Mouse (Mus musculus): Measurements from ENCODE around the gene Rnf168. TPM values are rescaled to one million over a fixed set of nuclear protein-coding genes. Genes with fewer than 3 reads are reported as not detected.
"Not testable (repeated sequence)": the region's sequence is repeated elsewhere in the genome, so short reads cannot be mapped to it uniquely, and the experiment has no call there.

Rnf168 gene
- 10 to 100 TPM; 16.1 to 18.5 TPM for total RNA-seq (2021)

- DNase-seq: peak; percentile 94
- intact Hi-C loops (cut with DNase I): loop anchor here (2.0 to 5.0 kb wide), 3 partner anchors 29 to 185 kb away; partner anchors contain the start of gene Ubxn7
Measured at GRCm38 (mm10) chr16:32277308-32278256, at the start of gene Rnf168. Gene Rnf168 (plus strand): TSS chr16:32277459.

GRCm38 (mm10) chr16:32232050-32232449 is 45.2 kb upstream of the Rnf168 start:
- DNase-seq: peak; percentile 45 to 53
- intact Hi-C loops (cut with DNase I): not testable (repeated sequence)

GRCm38 (mm10) chr16:32237930-32238680 is 39.2 kb upstream of the Rnf168 start:
- intact Hi-C loops (cut with DNase I): no loop called here
- peak; percentile 37 to 51 for DNase-seq

DNA sequence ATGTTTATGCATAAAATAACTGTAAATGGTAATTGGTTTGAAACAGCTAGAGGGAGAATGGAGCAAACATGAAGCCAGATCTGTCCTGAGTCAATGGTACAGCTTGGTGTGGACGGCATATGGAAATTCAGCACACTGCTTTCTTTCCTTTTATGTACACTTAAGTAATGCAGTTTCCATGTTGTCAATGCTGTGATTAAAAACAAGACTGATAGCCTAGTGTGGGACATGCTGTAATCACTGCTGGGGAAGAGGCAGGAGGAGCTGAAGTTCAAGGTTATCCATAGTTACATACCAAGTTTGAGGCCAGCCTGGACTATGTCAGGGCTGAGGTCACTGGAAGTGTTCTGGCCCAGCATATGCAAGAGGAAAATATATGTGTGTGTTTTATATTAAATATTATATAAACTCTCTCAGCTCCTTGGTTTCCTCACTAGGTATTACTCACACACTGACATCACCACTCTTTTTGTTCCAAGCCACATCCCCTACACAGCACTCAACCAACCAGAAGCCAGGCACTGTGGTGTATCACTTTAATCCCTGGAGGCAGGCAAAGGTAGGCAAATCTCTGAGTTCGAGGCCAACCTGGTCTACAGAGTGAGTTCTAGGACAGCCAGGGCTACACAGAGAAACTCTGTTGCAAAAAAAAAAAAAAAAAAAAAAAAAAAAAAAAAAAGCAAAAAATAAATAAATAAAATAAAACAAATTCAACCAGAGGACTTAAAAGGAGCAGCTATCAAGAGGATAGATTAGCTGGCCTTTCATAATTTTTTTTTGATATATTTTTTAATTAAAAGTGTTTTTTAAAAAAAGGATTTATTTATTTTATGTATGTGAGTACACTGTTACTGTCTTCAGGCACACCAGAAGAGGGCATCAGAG is 37.6 kb upstream of the Rnf168 start:
- DNase-seq: no peak
- intact Hi-C loops (cut with DNase I): no loop called here

DNA sequence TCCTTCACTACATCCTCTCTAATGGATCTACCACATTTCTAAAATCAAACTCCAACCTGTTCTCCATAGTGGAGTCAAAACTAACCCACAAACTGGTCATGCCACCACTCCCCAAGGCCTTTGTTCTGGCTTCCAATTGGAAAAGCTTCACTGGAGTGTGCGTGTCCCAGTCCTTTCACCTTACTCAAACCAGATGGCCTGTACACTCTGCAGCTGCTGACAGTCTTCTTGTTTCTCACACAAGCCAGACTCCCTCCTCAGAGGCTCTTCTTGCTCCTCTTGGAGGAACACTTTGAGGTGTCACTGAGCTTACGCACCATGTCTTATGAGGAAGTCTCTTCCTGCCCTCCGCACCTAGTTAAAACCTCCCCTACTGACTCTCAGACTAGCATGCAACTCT is 33.4 kb upstream of the Rnf168 start:
- intact Hi-C loops (cut with DNase I): no loop called here
- no peak for DNase-seq

- DNase-seq: peak; percentile 55 to 60
- intact Hi-C loops (cut with DNase I): loop anchor here (5.0 kb wide), 1 partner anchor 299 kb away; the partner anchor contains the start of genes 0610012G03Rik and Ncbp2
Measured at GRCm38 (mm10) chr16:32246351-32246791, 30.9 kb upstream of the Rnf168 start.

GRCm38 (mm10) chr16:32246952-32247370 is 30.3 kb upstream of the Rnf168 start, which contains the start of the genes Fbxo45 and Wdr53:
Gene Fbxo45 (minus strand): TSS chr16:32247158.
Gene Wdr53 (plus strand): TSS chr16:32247227.
- DNase-seq: peak; percentile 98
- intact Hi-C loops (cut with DNase I): loop anchor here (5.0 kb wide), 1 partner anchor 300 kb away; the partner anchor contains the start of genes 0610012G03Rik and Ncbp2

DNA sequence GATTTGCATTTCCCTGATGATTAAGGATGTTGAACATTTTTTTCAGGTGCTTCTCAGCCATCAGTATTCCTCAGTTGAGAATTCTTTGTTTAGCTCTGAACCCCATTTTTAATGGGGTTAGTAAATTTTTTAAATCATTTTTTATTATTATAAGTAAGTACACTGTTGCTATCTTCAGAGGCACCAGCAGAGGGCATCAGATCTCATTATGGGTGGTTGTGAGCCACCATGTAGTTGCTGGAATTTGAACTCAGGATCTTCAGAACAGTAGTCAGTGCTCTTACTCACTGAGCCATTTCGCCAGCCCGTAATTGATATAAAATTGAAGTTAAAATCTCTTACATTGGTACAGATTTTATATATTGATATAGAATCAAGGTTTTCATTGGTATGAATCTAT is 13.0 kb upstream of the Rnf168 start:
- intact Hi-C loops (cut with DNase I): not testable (repeated sequence)
- DNase-seq: peak in 1 of 2 experiments; percentile 21

DNA sequence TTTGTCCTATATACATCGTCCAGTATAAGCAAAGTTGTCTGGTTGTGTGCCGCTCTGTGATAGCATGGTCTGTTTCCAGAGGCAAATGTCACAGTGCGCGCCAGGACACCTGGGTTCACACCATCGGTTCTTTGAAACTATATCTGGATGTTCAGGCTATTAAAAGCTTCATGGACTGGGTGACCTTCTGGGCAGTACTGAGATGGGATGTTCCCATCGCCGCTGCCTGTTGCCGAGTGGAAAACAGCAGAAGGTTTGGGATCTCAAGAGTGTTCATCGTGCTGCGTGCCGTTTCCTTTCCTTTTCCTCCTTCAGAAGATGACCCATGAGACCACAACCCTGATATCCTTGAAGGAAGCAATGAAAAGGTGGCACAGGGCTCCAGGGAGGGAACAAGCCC is 6.0 kb upstream of the Rnf168 start, which contains the start of gene Smco1:
TSS of gene Smco1 (plus strand) at position 178 of the 400 bp plus-strand sequence.
- intact Hi-C loops (cut with DNase I): no loop called here

GRCm38 (mm10) chr16:32273338-32273737 is 3.9 kb upstream of the Rnf168 start:
- intact Hi-C loops (cut with DNase I): no loop called here
- DNase-seq: peak in 1 of 2 experiments; percentile 13

More for the DNA sequence above, 6.0 kb upstream of the Rnf168 start, which contains the start of gene Smco1:
- peak; percentile 63 to 74 for DNase-seq

DNA sequence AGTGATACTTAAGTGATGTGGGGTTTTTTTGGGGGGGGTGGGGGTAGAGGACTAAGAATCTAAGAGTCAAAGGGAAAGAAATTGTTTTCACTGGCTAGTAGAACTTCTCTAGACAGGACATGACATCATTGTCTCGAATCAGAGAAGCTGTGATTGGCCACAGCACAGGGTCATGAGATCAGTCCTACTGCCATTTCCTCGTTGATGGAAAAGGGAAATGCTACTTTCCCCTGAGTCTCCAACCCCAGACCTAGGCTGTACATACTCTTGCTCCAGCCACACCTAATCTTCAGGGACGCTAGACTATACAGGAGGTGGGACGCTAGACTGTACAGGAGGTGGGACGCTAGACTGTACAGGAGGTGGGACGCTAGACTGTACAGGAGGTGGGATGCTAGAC is 2.2 kb upstream of the Rnf168 start:
- no peak for DNase-seq
- intact Hi-C loops (cut with DNase I): loop anchor here (5.0 kb wide), 1 partner anchor 187 kb away; no protein-coding TSS in a partner anchor

GRCm38 (mm10) chr16:32275830-32276229 is 1.4 kb upstream of the Rnf168 start:
- intact Hi-C loops (cut with DNase I): loop anchor here (2.0 to 5.0 kb wide), 2 partner anchors 27 to 186 kb away; no protein-coding TSS in a partner anchor
- DNase-seq: no peak

DNA sequence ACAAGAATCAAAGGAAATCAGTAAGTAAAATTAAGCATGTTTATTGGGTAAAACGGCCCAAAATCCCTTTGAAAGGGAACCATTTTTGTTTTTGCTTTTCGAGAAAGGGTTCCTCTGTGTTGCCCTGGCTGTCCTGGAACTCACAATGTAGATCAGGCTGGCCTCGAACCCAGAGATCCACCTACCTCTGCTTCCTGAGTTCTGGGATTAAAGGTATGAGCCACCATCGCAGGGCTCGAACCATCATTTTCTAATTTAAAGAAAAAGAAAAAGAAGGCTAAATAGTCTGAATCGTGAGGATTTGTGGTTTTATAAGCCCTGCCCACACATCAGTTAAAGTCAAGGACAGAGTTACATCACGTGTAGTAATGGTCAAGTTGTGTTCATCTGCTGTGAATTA is 1.1 kb downstream of the Rnf168 start:
- intact Hi-C loops (cut with DNase I): loop anchor here (2.0 to 5.0 kb wide), 2 partner anchors 54 to 184 kb away; partner anchors contain the start of gene Ubxn7
- no peak for DNase-seq

- DNase-seq: no peak
- intact Hi-C loops (cut with DNase I): no loop called here
Measured at GRCm38 (mm10) chr16:32280211-32280610, 3.0 kb downstream of the Rnf168 start.

DNA sequence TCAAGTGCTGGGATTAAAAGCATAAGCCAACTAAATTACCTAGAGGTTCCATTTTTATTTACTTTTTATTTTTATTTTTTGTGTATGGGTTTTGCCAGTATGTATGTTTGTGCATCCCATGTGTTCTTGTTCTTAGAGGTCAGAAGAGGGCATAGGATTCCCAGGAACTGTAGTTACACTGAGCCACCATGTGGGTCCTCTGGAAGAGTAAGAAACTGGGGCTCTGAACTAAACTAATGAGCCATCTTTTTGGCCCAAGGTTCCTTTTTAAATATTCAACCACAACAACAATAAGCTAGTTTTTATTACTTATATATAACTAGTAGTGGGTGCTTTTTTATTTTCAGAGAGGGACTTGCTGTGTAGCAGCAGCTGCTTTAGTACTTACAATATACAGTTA is 5.3 kb downstream of the Rnf168 start:
- no peak for DNase-seq
- intact Hi-C loops (cut with DNase I): no loop called here

DNA sequence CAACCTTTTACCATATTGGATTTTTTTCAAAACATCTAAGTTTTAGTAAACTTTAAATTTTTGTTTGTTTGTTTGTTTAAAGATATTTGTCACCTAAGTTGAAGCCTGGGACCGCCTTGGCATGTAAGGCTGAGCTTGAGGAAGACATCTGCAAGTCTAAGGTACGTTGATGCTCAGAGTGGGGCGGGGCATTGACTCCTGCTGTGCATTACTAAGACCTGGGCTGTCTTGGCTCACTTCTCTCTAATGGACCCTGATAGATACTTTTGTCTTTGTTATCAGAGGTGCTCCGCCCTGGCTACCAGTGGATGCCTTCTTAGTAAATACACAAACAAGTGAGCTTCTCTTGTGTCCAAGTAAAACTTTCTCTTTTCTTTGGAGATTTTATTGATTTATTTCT is 14.6 kb downstream of the Rnf168 start:
- no peak for DNase-seq
- intact Hi-C loops (cut with DNase I): no loop called here

- intact Hi-C loops (cut with DNase I); DNase-seq: not testable (repeated sequence)
Measured at GRCm38 (mm10) chr16:32299617-32300016, 22.4 kb downstream of the Rnf168 start.

- DNase-seq: no peak
- intact Hi-C loops (cut with DNase I): no loop called here
Measured at GRCm38 (mm10) chr16:32303046-32303445, 25.8 kb downstream of the Rnf168 start.

GRCm38 (mm10) chr16:32303886-32304285 is 26.6 kb downstream of the Rnf168 start:
- DNase-seq: no peak
- intact Hi-C loops (cut with DNase I): no loop called here

DNA sequence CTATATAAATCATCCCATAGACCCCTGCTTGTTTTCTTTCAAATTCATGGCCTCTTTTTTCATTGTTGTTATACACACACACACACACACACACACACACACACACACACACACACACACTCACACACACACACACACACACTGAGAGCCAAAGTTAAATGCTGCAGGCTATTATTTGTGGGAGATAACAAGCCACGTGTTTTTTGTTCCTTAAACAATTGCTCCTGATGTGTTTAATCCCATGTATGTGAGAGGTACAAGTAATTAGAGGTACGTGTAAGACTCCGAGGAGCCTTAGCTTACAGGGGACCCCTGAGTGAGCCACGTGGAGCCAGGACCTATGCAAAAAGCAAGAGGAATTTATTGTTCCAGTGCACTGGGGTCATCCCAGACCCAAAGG is 34.7 kb downstream of the Rnf168 start:
- DNase-seq: no peak
- intact Hi-C loops (cut with DNase I): no loop called here

All from heart, postnatal 10 days (tissue).